Mouse (Mus musculus): ENCODE results near the gene Prr5l. TPM values are rescaled to one million over a fixed set of nuclear protein-coding genes. Genes with fewer than 3 reads are reported as not detected.

Prr5l gene
- 2.6 and 4.7 TPM in 2 replicates for polyA plus RNA-seq (2015; fragmentation: Nextera tagmentation; extraction: Ambion mirVana)

GRCm38 (mm10) chr2:101882998-101883397 lies at the start of gene Prr5l:
Gene Prr5l (minus strand): TSS chr2:101883027.

GRCm38 (mm10) chr2:101885768-101886438 lies 3.1 kb upstream of the Prr5l start, which contains the start of gene Commd9:
Gene Commd9 (plus strand): TSS chr2:101886247.

GRCm38 (mm10) chr2:101678236-101679021 lies 204.4 kb downstream of the Prr5l start, which contains the start of gene Traf6:
Gene Traf6 (plus strand): TSS chr2:101678429.

Other genes starting within 250 kb of the Prr5l start
- 0.08 and 0.14 TPM in 2 replicates for gene Rag1, start 233.5 kb downstream of the Prr5l start, polyA plus RNA-seq (2015; fragmentation: Nextera tagmentation; extraction: Ambion mirVana)
- 97.1 and 143 TPM in 2 replicates for gene B230118H07Rik, start 233.5 kb downstream of the Prr5l start, polyA plus RNA-seq (2015; fragmentation: Nextera tagmentation; extraction: Ambion mirVana)
- gene Traf6, start 204.6 kb downstream of the Prr5l start, polyA plus RNA-seq (2015; fragmentation: Nextera tagmentation; extraction: Ambion mirVana), result 4.2 and 5.9 TPM in 2 replicates
- 59.0 and 65.0 TPM in 2 replicates for gene Commd9, start 3.2 kb upstream of the Prr5l start, polyA plus RNA-seq (2015; fragmentation: Nextera tagmentation; extraction: Ambion mirVana)